Mouse (Mus musculus) myocyte (in vitro differentiated cells): ENCODE measurements around the gene Gm44790.

Experiments used
- MYOG ChIP-seq, 3 experiments: IDR thresholded peaks; one replicate each; pipeline ENCODE4 v1.6.1; 2011; ENCODE audit warnings: control low read depth in 2 of 3, low read depth in 2 of 3, mild to moderate bottlenecking in 2 of 3; ENCODE audit not compliant: insufficient read length in 2 of 3, control insufficient read depth in 1 of 3, insufficient read depth in 1 of 3
- POLR2A ChIP-seq: IDR thresholded peaks from one replicate; pipeline ENCODE4 v1.6.1; 2011; ENCODE audit warnings: low read depth, mild to moderate bottlenecking, control low read depth, moderate library complexity; ENCODE audit not compliant: insufficient read length

DNA sequence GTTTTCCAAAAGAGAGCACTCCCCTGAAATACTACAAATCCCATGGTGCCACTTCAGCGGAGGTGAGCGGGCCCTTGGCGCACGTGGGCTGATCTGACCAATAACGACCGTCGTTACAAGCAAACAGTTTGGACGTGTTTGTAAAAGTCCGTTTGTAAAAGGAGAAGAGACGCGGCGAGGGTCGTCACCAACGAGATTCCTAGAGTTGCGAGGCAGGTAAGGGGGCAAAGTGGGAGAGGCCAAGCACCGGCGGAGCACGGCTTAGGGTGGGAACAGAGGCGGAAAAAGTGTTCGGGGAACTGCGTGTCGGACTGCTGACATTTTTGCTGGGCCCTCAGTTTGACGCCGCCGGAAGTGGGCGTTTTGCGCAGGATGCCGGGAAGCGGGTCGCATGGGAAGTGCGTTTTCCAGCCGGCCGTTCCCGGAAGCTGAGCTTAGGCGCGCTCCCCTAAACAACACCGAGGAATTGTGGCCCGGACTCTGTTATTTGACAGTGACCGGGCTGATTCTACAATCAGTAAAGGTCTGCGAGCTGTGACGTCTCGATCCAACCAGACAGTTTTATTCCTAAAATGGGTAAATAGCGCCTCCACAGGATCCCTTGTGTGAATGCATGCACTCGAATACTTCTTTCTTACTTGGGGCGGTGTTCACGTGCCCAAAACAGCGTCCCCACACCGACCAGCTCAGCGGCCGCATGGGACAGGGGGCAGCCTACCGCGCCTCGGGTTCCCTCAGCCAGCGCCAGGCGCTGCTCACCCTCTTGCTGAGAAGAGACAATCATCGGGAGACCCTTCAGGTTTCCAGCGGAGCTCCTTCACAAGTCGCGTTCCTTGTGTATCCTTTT, 12.0 kb downstream of the Gm44790 start, which contains the start of gene C87436:
- peak; percentile 68 for TF ChIP-seq POLR2A
- TF ChIP-seq MYOG (IDR thresholded peaks at IDR 0.05; ENCODE audit: control insufficient read depth in 1 of 3, insufficient read depth in 1 of 3, insufficient read length in 2 of 3, low read depth in 2 of 3) = peak in 1 of 3 experiments; percentile 11
